Mouse (Mus musculus) olfactory bulb, adult 2 months (tissue): ENCODE measurements around the gene Snapc5.

Experiments
- CTCF ChIP-seq: fragments of 200-500 bp; IDR thresholded peaks from 2 replicates; pipeline ENCODE4 v1.5.1; 2012; ENCODE audit warnings: low read depth, mild to moderate bottlenecking, low read length, moderate library complexity; ENCODE audit not compliant: insufficient read depth
- POLR2A ChIP-seq: fragments of 200-500 bp; IDR thresholded peaks from 2 replicates; pipeline ENCODE4 v1.6.1; 2012; ENCODE audit warnings: mild to moderate bottlenecking, low read depth, low read length, moderate library complexity; ENCODE audit not compliant: insufficient read depth

DNA sequence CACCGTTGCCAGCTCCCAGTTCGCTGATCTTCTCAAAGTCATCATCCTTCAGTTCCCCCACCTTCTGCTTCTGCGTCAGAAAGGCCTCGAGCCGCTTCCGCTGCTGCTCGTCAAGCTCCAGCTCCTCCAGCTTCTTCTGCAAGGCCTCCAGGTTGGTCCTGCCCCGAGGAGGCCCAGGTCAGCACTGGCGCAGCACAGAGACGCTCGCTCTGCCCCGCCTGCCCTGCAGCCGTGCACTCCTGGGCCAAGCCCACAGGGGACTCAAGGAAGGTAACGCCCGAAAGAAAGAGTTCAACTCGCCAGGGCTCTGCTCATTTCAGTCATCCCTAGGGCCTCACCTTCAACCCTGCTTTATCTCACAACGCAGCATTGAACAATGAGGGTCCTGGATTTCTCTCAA lies 35.4 kb downstream of the Snapc5 start:
- TF ChIP-seq CTCF (no peak), POLR2A (no peak)
